In the genomic region with DNA sequence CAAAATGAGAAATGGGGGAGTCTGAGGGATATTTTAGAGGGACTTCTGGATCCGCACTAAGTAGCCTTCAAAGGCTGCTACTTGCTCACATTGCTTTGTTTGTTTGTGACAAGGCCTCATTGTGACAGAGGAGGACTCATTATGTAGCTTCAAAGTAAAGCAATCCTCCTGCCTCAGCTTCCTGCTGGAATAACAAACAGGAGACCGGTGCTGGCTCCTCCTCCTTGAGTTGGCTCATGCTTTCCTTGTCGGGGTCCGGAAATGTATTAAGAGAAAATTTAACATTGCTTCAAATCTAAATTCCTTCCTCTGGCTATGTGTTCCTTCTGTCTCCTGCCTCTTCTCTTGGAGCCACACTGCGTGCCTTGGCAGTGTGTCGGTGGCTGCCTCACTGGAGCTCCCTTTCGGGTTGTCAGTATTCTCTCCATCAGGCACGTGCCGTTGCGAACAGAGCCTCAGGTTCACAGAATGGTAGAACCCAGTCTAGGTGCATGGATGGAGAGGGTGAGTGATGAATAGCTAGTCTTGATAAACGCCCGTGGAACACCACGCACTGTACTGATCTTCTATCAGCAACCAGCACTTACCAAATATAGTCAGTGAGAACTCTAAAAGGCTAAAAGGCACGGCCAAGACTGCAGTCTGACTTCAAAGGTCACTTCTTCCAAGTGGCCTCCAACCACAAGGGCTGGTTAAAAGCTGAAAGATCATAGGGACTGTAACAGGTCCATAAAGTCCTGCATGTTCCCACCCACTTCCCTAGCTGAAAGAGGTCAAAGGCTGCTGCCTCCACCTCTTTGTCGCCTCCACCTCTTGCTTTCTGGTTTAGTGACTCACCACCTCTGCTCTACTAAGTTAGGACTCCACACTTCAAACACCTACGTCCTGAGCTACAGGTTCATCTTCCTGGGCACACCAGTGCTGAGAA, we compare ENCODE assay signal across 8 mouse cellular contexts. TPM values are rescaled to one million over a fixed set of nuclear protein-coding genes. Genes with fewer than 3 reads are reported as not detected.
DNase-seq lines count a peak whose midpoint lies in the region; ATAC-seq and TF ChIP-seq lines count a peak whose summit lies in the region.

No protein-coding gene starts in this region.

- no peak overlapping the region for H3K27ac ChIP-seq in lung, embryonic 16.5 days (ENCODE audit: low read length)
- peak overlapping the region; percentile 44 for H3K27ac ChIP-seq in embryonic fibroblast, embryonic 13.5 days (ENCODE audit: insufficient read depth, low read length)

- H3K9me3 ChIP-seq in lung, embryonic 16.5 days (ENCODE audit: control insufficient read depth, low read length), result no peaks in the 10 kb centered on the region

- peaks cover 39% of the 10 kb centered on the region for H3K79me2 ChIP-seq in myocyte (ENCODE audit: control insufficient read depth, insufficient read depth)

- TF ChIP-seq POLR2A in embryonic fibroblast, embryonic 13.5 days (IDR thresholded peaks at IDR 0.05; ENCODE audit: low read depth, low read length), result peak; percentile 38; the same call in 1 of the 2 replicates
- no peak for TF ChIP-seq POLR2A in myocyte (IDR thresholded peaks at IDR 0.05; ENCODE audit: insufficient read length, low read depth)

- no peaks in the 10 kb centered on the region for H3K27me3 ChIP-seq in lung, embryonic 16.5 days (ENCODE audit: control insufficient read depth, insufficient read depth, low read depth, low read length)
- no peaks in the 10 kb centered on the region for H3K27me3 ChIP-seq in myocyte (ENCODE audit: control insufficient read depth, insufficient read depth, insufficient read length)

- H3K4me2 ChIP-seq in lung, embryonic 16.5 days (ENCODE audit: low read depth, low read length), result peak overlapping the region; percentile 76
- peak overlapping the region; percentile 92 for H3K4me2 ChIP-seq in myocyte (ENCODE audit: low read depth)

- peak overlapping the region; percentile 56 for H3K9ac ChIP-seq in lung, embryonic 16.5 days (ENCODE audit: low read length)

- no peak for DNase-seq in lung, postnatal 25 days (ENCODE audit: low spot score)
- DNase-seq in kidney, postnatal 25 days, result peak; percentile 30 to 70
- no peak for DNase-seq in layer of hippocampus, adult 8-10 months (ENCODE audit: low spot score in 2 of 2)
- no peak for DNase-seq in right cerebral cortex, adult 18-20 months

- 73% methylated on average over 16 of the region's 16 CpGs for WGBS in lung, embryonic 16.5 days

- H3K4me3 ChIP-seq in lung, embryonic 16.5 days (ENCODE audit: low read length), result peak overlapping the region; percentile 52
- peak overlapping the region; percentile 7; the same call in 1 of the 2 replicates for H3K4me3 ChIP-seq in embryonic fibroblast, embryonic 13.5 days (ENCODE audit: insufficient read depth, low read length)
- peak overlapping the region; percentile 84 for H3K4me3 ChIP-seq in myocyte

- no peak for ATAC-seq in lung, embryonic 16.5 days (ENCODE audit: low read depth)
- ATAC-seq in frontal cortex, adult (ENCODE audit: low TSS enrichment), result no peak

- no peaks in the 10 kb centered on the region for H3K36me3 ChIP-seq in lung, embryonic 16.5 days (ENCODE audit: control insufficient read depth, insufficient read depth, low read length)
- H3K36me3 ChIP-seq in myocyte (ENCODE audit: control insufficient read depth, insufficient read depth), result no peaks in the 10 kb centered on the region

- H3ac ChIP-seq in myocyte (ENCODE audit: control insufficient read depth, insufficient read length), result no peak overlapping the region

- no peak for TF ChIP-seq CTCF in embryonic fibroblast, embryonic 13.5 days (IDR thresholded peaks at IDR 0.05; ENCODE audit: borderline replicate concordance, insufficient read depth, low read length)

- peaks cover 30% of the 10 kb centered on the region for H3K4me1 ChIP-seq in lung, embryonic 16.5 days (replicated peaks; ENCODE audit: control insufficient read depth, insufficient read depth, low read length)
- peaks cover 29% of the 10 kb centered on the region for H3K4me1 ChIP-seq in embryonic fibroblast, embryonic 13.5 days (ENCODE audit: control insufficient read depth, insufficient read depth, low read length)

TF ChIP-seq in myocyte, 11 proteins besides CTCF, POLR2A, EP300 and RAD21:
- no peak for TF ChIP-seq E2F4 (IDR thresholded peaks at IDR 0.05; ENCODE audit: insufficient read depth)
- TF ChIP-seq MYOD1 (IDR thresholded peaks at IDR 0.05; ENCODE audit: control insufficient read depth in 1 of 3, insufficient read length in 2 of 3, low read depth in 2 of 3), result no peak
- no peak for TF ChIP-seq MAX (IDR thresholded peaks at IDR 0.05; ENCODE audit: low read depth)
- no peak for TF ChIP-seq POLR2AphosphoS2 (IDR thresholded peaks at IDR 0.05; ENCODE audit: insufficient read length, low read depth)
- no peak for TF ChIP-seq TCF3 (IDR thresholded peaks at IDR 0.05; ENCODE audit: insufficient read length, low read depth)
- no peak for TF ChIP-seq USF1 (IDR thresholded peaks at IDR 0.05; ENCODE audit: low read depth)
- no peak for TF ChIP-seq REST (IDR thresholded peaks at IDR 0.05; ENCODE audit: insufficient read depth, insufficient read length)

RNA-seq across cellular contexts. Expression of a gene that starts 0.9 kb away (rescaled TPM):
- 22.8 and 24.9 TPM in 2 replicates for polyA plus RNA-seq in lung, embryonic 16.5 days (2015; fragmentation: Nextera tagmentation; extraction: Ambion mirVana)
- 80.4 and 80.5 TPM in 2 replicates for polyA plus RNA-seq in embryonic fibroblast, embryonic 13.5 days (2011; ENCODE audit: insufficient read length, low read depth, missing spikeins)
- 16.9 TPM for polyA plus RNA-seq in myocyte (2012; fragmentation: generic; extraction: Trizol)
- 10 to 100 TPM; 66.3 to 80.7 (median 73.3) TPM for total RNA-seq in layer of hippocampus, adult 8-10 months (2022)

Comparison
In these comparisons a context has a peak if more than half of its experiments do, and no peak if none do; other contexts are left out.
1. H3K4me3 ChIP-seq: peak in every context shown above with its lines; median percentile 84 in myocyte; 52 in lung, embryonic 16.5 days; 7 in embryonic fibroblast, embryonic 13.5 days.
2. DNase-seq: peak in kidney, postnatal 25 days (2 of 2); none in lung, postnatal 25 days (single experiment), layer of hippocampus, adult 8-10 months (0 of 2) and right cerebral cortex, adult 18-20 months (single experiment).